Mouse (Mus musculus) liver, embryonic 12.5 days (tissue): Measurements from ENCODE around the gene Plod1. TPM values are rescaled to one million over a fixed set of nuclear protein-coding genes. Genes with fewer than 3 reads are reported as not detected.

Source experiments
- ATAC-seq: fragments of 200-750 bp; cut with Nextera tagmentation; 2 replicates; pipeline ENCODE4 v1.8.0; 2017; ENCODE audit warnings: moderate number of reproducible peaks, mild to moderate bottlenecking, moderate library complexity
- H3K27ac ChIP-seq: fragments of 300-500 bp; sonication (generic); 2 replicates; pipeline ENCODE4 v1.5.1; 2016; ENCODE audit warnings: mild to moderate bottlenecking
- H3K27me3 ChIP-seq: fragments of 300-500 bp; sonication (generic); replicated peaks from 2 replicates; pipeline ENCODE4 v1.6.1; 2016; ENCODE audit warnings: mild to moderate bottlenecking, moderate library complexity
- H3K36me3 ChIP-seq: fragments of 300-500 bp; sonication (generic); 2 replicates; pipeline ENCODE4 v1.6.1; 2016; ENCODE audit warnings: mild to moderate bottlenecking, moderate library complexity
- H3K4me1 ChIP-seq: fragments of 300-500 bp; sonication (generic); 2 replicates; pipeline ENCODE4 v1.6.1; 2016
- H3K4me2 ChIP-seq: fragments of 300-500 bp; sonication (generic); 2 replicates; pipeline ENCODE4 v1.6.1; 2016; ENCODE audit warnings: mild to moderate bottlenecking, moderate library complexity
- H3K4me3 ChIP-seq: fragments of 300-500 bp; sonication (generic); 2 replicates; pipeline ENCODE4 v1.5.1; 2016; ENCODE audit warnings: mild to moderate bottlenecking, moderate library complexity
- H3K9ac ChIP-seq: fragments of 300-500 bp; sonication (generic); 2 replicates; pipeline ENCODE4 v1.6.1; 2016; ENCODE audit warnings: mild to moderate bottlenecking, moderate library complexity
- H3K9me3 ChIP-seq: fragments of 300-500 bp; sonication (generic); replicated peaks from 2 replicates; pipeline ENCODE4 v1.6.1; 2016; ENCODE audit warnings: mild to moderate bottlenecking, moderate library complexity
- WGBS: fragments of 180-500 bp; shearing (Covaris S2); methylation state at CpG from one replicate; pipeline ENCODE4 v1.1.7; 2016; ENCODE audit not compliant: insufficient replicate concordance; 5-methylcytosine and 5-hydroxymethylcytosine counted together
- polyA plus RNA-seq: library from polyadenylated mRNA; unstranded; fragments of >200 nt; fragmentation: Nextera tagmentation; extraction: Ambion mirVana; gene quantifications from 2 replicates; pipeline ENCODE4 v1.2.1, GENCODE M21; 2016

Plod1 gene
- polyA plus RNA-seq, 1 experiment from 2014 or later = 26.4 TPM

DNA sequence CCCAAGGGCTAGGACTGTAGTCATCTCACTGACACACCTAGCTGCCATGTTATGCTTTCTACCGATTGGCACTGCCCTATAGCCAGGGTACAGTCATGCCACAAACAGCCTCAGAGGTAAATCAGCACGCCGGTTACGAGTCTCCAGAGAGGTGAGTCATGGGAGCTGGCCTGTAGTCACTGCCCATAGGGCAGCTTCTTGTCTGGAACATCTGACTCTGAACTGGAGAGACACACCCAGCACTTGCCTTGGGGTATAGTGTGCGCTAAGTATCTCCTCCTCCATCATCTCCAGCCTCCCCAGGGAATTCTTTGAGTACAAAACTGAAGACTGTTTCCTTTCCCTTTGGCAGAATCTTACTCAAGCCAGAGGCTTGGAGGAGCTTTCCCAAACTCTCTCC lies 30.3 kb downstream of the Plod1 start:
- H3K9ac ChIP-seq = no peak overlapping the region
- 72% methylated on average over 5 of the region's 5 CpGs for WGBS
- H3K9me3 ChIP-seq = no peaks in the 10 kb centered on the region
- H3K4me2 ChIP-seq = no peak overlapping the region
- ATAC-seq = no peak
- H3K27me3 ChIP-seq = no peaks in the 10 kb centered on the region
- H3K36me3 ChIP-seq = peaks cover 31% of the 10 kb centered on the region
- no peak overlapping the region for H3K27ac ChIP-seq
- H3K4me3 ChIP-seq = no peak overlapping the region
- peaks cover 26% of the 10 kb centered on the region for H3K4me1 ChIP-seq

DNA sequence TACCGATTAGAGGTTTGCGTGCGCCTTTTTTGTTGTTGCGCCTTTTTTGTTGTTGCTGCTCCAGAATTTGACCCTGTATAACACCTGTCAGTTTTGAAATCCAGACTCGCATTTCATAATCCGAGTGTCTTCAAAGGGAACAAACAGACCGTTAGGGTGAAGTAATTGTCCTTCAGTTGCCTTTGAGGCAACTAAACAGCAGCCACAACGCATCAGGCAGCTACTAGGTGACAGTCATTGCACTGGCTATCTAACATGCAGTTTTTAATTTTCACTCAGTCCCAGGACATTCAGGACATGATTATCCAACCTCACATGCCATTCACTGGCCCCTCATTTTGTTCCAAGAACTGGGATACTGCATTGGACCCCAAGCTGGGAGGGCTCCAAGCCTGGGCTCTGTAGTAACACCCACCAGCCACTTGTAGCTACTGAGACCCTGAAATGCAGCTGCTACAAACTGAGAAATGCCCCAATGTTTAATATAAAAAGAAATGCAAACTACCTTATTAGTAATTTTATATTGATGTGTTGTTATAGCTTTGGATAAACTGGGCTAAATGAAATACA lies 31.4 kb downstream of the Plod1 start:
- Histone ChIP-seq H3K27me3 (no peaks in the 10 kb centered on the region), H3K4me1 (peaks cover 26% of the 10 kb centered on the region), H3K9me3 (no peaks in the 10 kb centered on the region), H3K9ac (peak overlapping the region; percentile 91), H3K4me2 (peak overlapping the region; percentile 80), H3K27ac (peak overlapping the region; percentile 87; the same call in 1 of the 2 replicates), H3K4me3 (peak overlapping the region; percentile 96), H3K36me3 (peaks cover 31% of the 10 kb centered on the region)
- no peak for ATAC-seq
- WGBS = 2% methylated on average over 8 of the region's 8 CpGs

DNA sequence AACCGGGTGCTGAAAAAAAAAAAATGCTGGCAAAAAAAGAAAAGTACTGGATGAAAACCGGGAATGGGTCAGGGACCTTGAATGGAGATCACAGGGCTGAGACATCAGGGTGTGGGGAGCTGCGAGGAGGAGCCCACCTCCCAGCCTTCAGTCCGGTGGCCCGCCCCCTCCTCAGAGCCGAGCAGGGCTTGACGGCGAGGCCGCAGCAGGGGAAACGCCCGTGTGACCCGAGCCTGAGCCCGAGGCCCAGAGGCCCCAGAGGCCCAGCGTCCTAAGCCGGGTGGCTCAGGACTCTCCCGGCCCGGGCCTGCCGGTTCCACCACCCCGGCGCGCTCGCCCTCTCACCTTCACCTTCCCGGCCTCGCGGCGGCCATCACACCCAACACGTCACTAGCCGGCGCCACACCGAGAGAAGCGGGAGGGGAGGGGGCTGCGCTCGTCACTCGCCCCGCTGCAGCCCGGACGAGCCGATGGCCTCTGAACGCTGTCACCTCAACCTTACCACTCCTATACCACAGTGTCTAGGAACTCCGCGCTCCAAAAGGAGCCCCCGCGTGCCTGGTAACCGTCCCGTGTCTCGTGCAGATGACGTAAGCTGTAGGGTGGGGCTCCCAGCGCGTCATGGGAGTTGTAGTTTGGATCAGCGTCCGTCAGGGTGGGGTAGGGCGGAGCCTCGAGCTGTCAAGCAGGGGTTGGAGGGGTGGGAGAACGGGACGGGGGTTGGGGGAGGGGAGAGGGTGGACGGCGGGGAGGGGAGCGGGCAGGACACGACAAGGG lies 32.1 kb downstream of the Plod1 start, which contains the start of gene Mfn2:
Gene Mfn2 (minus strand): TSS at position 392 of the 777 bp plus-strand sequence.
- Histone ChIP-seq H3K36me3 (peaks cover 35% of the 10 kb centered on the region), H3K4me3 (peak within 1 kb of the TSS; percentile 96), H3K9ac (peak within 1 kb of the TSS; percentile 91), H3K9me3 (no peaks in the 10 kb centered on the region), H3K4me1 (peaks cover 26% of the 10 kb centered on the region), H3K27me3 (no peaks in the 10 kb centered on the region), H3K4me2 (peak within 1 kb of the TSS; percentile 80), H3K27ac (peak within 1 kb of the TSS; percentile 87)
- peak; percentile 95 for ATAC-seq
- WGBS = under 1% methylated on average over 59 of the region's 59 CpGs

DNA sequence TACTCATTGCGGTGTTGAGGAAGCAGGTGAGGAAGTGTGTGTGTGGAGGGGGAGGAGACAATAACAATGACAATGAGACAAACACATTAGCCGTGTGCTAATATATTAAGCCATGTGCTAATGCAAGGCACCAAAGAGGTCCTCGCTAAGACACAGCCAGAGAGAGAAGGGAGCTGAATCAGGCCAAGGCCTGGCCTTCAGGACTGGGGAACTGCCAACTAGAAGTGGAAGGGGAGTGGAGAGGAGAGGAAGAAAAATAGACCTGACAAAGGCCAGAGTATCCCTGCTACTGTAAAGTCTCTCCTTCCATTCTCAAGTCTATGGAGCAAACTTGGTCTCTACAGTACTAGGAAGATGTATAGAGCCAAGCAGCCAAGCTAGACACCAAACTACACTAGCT lies 33.0 kb downstream of the Plod1 start:
- Histone ChIP-seq H3K4me3 (peak overlapping the region; percentile 96), H3K4me1 (peaks cover 26% of the 10 kb centered on the region), H3K9me3 (no peaks in the 10 kb centered on the region), H3K27me3 (no peaks in the 10 kb centered on the region), H3K9ac (peak overlapping the region; percentile 91), H3K36me3 (peaks cover 41% of the 10 kb centered on the region), H3K27ac (0 out of 2 replicates have a peak overlapping the region, but pooled peaks have one; percentile 87), H3K4me2 (peak overlapping the region; percentile 80)
- ATAC-seq = no peak
- WGBS = 73% methylated on average over 3 of the region's 3 CpGs

DNA sequence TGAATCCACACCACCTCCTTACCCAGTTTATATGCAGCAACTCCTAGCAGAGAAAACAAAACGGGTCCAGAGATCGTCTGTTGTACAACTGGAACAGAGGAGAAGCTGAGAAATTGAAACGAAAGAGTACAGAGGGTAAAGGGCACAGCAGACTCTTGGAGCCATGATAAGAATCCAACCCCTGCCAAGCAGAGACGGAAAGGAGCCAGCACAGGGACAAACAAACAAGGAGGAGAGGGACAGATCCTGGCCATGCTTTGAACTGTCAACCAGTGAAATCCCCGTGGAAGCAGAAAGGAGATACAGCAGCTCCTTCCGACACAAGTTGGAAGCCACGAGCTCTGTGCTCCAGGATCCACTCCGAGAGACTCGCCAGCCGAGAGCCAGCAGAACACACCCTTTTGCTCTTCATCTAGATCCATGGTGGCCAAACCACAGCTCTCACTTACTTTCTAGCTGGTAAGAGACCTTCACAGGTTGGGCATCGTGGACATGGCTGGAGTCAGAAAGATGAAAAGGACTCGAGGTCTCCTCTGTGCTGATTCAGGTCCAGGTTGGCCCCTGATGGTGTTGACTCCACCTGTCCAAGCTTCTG lies 33.6 kb downstream of the Plod1 start:
- Histone ChIP-seq H3K36me3 (peaks cover 47% of the 10 kb centered on the region), H3K4me1 (peaks cover 26% of the 10 kb centered on the region), H3K27ac (no peak overlapping the region), H3K4me3 (no peak overlapping the region; the same call in 1 of the 2 replicates), H3K4me2 (peak overlapping the region; percentile 80), H3K27me3 (no peaks in the 10 kb centered on the region), H3K9me3 (no peaks in the 10 kb centered on the region), H3K9ac (0 out of 2 replicates have a peak overlapping the region, but pooled peaks have one; percentile 91)
- no peak for ATAC-seq
- 83% methylated on average over 12 of the region's 12 CpGs for WGBS

DNA sequence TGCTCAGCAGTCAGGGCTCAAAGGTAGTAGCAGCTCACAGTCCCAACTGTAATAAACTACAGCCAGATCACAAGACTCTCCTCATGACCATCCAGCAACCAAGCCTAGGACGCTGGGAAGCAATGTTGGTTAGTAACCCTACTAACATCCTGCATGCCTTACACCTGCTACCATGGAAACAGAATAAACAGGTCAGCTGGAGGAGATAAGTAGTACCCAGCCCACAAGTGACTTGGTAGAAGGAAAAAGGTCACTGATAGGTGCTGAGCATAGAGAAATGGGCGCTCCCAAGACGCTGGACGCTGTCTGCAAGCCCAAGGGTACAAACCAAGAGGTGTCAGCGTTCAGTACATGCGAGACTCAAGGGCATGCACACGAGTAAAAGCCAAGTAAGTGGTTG lies 36.1 kb downstream of the Plod1 start:
- 78% methylated on average over 7 of the region's 7 CpGs for WGBS
- Histone ChIP-seq H3K4me2 (no peak overlapping the region), H3K27ac (no peak overlapping the region), H3K9me3 (no peaks in the 10 kb centered on the region), H3K4me1 (peaks cover 24% of the 10 kb centered on the region), H3K4me3 (no peak overlapping the region), H3K36me3 (peaks cover 73% of the 10 kb centered on the region), H3K27me3 (no peaks in the 10 kb centered on the region), H3K9ac (no peak overlapping the region)
- no peak for ATAC-seq

DNA sequence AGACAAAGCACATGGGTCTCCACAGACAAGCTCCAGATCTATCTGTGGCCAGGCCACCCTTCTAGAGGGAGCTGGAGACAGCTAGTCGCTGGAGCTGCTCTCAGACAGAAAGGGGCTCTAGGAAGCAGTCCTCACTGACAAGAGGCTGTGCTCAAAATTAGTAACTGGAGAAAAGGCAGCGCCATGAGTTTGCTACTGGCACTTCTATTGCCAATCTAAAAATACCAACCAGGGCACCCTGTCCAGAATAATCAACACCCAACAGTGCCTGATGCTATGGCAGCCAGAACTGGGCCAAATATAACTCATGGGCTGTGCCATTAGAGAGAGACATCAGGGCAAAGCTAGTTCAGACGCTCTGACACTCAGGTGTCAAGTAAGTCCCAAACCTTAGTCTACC lies 39.2 kb downstream of the Plod1 start:
- H3K9me3 ChIP-seq = no peaks in the 10 kb centered on the region

DNA sequence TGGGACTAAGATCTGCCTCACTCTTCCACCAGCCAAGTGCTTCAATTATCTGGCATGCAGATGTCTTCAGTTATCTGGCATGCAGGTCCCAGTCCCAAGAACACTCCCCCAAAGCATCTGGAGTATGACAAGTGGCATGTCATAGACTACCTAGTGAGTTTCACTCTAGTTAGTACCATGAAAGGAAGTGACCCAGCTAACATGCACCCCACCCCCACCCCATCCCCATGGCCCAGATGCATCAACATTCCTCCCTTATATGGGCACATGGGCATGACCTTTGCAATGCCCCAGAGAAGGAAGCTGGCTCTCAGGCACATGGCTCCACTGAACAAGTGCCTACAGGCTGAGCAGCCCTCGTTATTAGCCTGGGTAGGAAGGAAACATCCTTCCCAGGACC lies 40.2 kb downstream of the Plod1 start:
- H3K4me2 ChIP-seq = no peak overlapping the region
- peaks cover 95% of the 10 kb centered on the region for H3K36me3 ChIP-seq
- 45% methylated on average over 1 of the region's 1 CpGs for WGBS
- no peaks in the 10 kb centered on the region for H3K27me3 ChIP-seq
- ATAC-seq = no peak
- no peak overlapping the region for H3K9ac ChIP-seq
- no peaks in the 10 kb centered on the region for H3K4me1 ChIP-seq
- no peak overlapping the region for H3K4me3 ChIP-seq
- H3K9me3 ChIP-seq = no peaks in the 10 kb centered on the region
- H3K27ac ChIP-seq = no peak overlapping the region

More for the DNA sequence above, 39.2 kb downstream of the Plod1 start:
- Histone ChIP-seq H3K9ac (no peak overlapping the region), H3K27me3 (no peaks in the 10 kb centered on the region), H3K4me1 (peaks cover 6% of the 10 kb centered on the region), H3K4me2 (no peak overlapping the region), H3K36me3 (peaks cover 95% of the 10 kb centered on the region), H3K4me3 (no peak overlapping the region), H3K27ac (no peak overlapping the region)
- ATAC-seq = no peak
- WGBS = 74% methylated on average over 3 of the region's 3 CpGs

DNA sequence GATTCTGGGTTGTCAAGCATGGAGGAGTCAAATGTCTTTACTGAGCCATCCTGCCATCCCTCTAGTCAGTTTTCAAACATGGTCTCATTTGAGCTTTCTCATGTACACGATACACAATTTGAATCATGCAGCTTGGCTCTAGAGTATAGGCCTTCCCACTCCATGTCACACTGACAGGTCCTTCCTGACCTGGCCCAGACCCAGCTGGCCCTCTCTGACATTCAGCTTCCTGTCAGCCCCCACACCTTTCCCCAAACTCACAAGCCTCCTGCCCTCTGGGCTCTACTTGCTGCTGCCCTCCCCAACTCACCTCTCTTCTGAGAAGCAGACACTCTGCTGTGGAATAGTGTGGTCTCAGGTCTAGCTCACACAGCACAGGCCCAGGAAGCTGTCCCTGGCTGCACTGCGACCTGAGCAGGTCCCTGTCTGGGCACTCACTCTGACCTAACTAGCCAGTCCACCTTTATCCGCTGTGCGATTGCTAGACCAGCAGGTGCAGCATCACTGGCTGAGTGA lies 40.7 kb downstream of the Plod1 start:
- Histone ChIP-seq H3K9ac (no peak overlapping the region), H3K27ac (no peak overlapping the region), H3K27me3 (no peaks in the 10 kb centered on the region), H3K36me3 (peaks cover 100% of the 10 kb centered on the region), H3K9me3 (no peaks in the 10 kb centered on the region), H3K4me1 (no peaks in the 10 kb centered on the region), H3K4me3 (no peak overlapping the region), H3K4me2 (no peak overlapping the region)
- 86% methylated on average over 4 of the region's 4 CpGs for WGBS
- 0 out of 2 replicates have a peak, but pooled peaks have one; percentile 14 for ATAC-seq

DNA sequence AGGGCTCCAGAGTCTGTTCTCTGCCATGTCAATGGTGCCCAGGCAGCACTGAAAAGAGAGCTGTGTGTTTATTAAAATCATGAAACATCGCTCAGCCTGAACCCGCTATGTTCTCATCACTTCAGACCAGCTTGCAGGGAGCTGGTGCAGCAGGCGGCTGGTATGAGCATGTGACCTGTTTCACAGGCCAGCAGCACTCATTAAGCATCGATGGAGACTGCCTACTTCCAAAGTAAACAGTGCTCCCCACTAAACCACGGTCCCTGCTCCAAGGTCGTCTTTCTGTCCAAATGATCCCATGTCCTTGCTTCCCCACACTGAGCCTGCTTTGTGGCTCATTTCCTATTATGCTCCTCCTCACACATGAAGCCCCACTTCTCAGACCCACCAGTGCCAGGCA lies 46.2 kb downstream of the Plod1 start:
- H3K9me3 ChIP-seq = no peaks in the 10 kb centered on the region
- no peak for ATAC-seq
- WGBS = 86% methylated on average over 6 of the region's 6 CpGs
- H3K4me3 ChIP-seq = no peak overlapping the region
- no peak overlapping the region for H3K9ac ChIP-seq
- H3K27ac ChIP-seq = no peak overlapping the region
- H3K4me1 ChIP-seq = no peaks in the 10 kb centered on the region
- peaks cover 96% of the 10 kb centered on the region for H3K36me3 ChIP-seq
- no peaks in the 10 kb centered on the region for H3K27me3 ChIP-seq
- no peak overlapping the region for H3K4me2 ChIP-seq

DNA sequence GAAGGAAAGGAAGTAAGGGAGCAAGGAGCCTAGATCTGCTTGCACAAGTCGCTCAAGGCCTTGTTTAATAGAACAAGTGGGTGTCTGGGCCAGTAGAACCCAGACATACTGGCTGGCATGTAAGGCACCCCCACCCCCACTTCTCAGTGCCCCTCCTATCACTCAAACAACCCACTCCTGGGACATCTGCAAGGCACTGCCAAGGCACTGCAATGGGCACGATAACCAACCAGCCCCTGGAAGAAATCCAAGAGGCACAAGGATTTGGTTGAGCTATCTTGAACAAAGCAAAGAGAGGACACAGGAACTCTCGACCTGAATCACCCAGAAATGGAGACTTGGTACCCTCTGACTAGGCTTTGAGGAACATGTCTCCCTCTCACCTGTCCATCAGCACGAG lies 48.3 kb downstream of the Plod1 start:
- H3K36me3 ChIP-seq = peaks cover 96% of the 10 kb centered on the region

DNA sequence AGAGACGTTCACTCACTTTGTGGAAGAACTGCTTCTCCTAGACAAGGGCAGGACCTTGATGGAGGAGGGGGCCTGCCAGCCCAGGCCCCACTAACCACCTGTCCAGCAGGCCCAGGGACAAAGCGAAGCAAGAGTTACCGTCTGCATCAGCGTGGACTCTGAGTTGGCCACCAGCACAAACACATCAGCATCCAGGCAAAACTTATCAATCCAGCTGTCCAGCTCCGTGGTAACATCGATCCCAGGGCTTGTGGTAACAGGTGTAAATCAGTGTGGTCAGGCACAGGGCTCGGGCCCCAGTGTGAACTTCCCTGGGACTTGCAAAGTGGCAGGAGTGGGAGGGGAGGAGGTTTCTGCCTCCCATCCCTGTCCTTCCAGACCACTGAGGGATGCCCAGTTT lies 49.3 kb downstream of the Plod1 start:
- 79% methylated on average over 7 of the region's 7 CpGs for WGBS
- Histone ChIP-seq H3K27ac (no peak overlapping the region), H3K4me3 (no peak overlapping the region), H3K27me3 (no peaks in the 10 kb centered on the region), H3K9ac (no peak overlapping the region), H3K36me3 (peaks cover 96% of the 10 kb centered on the region), H3K4me2 (no peak overlapping the region), H3K4me1 (no peaks in the 10 kb centered on the region), H3K9me3 (no peaks in the 10 kb centered on the region)
- ATAC-seq = no peak

More for the DNA sequence above, 48.3 kb downstream of the Plod1 start:
- H3K9ac ChIP-seq = no peak overlapping the region
- WGBS = 74% methylated on average over 4 of the region's 4 CpGs
- no peak overlapping the region for H3K4me2 ChIP-seq
- H3K9me3 ChIP-seq = no peaks in the 10 kb centered on the region
- no peaks in the 10 kb centered on the region for H3K27me3 ChIP-seq
- ATAC-seq = no peak
- H3K4me3 ChIP-seq = no peak overlapping the region
- H3K27ac ChIP-seq = no peak overlapping the region
- no peaks in the 10 kb centered on the region for H3K4me1 ChIP-seq
